Mouse (Mus musculus) 416B (cell line): ENCODE data around the gene Ybx3.

ENCODE experiments used
- DNase-seq: peaks from one replicate; pipeline ENCODE4 v3.0.0; 2011; ENCODE audit warnings: low read depth

The Ybx3 gene

DNA sequence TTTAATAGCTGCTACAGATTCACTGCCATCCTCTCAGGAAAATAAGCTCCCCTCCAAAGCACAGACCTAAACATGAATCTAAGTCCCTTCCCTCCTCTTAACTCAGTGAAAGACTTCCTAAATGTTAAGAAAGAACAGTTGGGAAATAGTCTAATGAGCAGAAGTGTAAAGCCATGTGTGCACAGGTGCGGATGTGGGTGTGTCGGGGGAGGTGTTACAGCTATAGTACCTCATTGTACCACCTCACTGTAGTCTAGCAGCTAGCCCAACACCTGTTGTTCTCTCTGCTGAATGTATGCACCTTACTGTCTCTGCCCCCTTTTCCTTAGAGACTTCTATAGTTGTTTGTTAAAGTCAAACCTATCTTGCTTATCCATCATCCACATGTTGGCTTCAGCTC lies 61.2 kb downstream of the Ybx3 start:
- DNase-seq = no peak

- no peak for DNase-seq
Measured at GRCm38 (mm10) chr6:131321854-131322639, 66.2 kb downstream of the Ybx3 start.

GRCm38 (mm10) chr6:131316155-131317101 lies 71.8 kb downstream of the Ybx3 start:
- DNase-seq = peak; percentile 30
